Mouse (Mus musculus) A20 (cell line): ENCODE measurements around the gene Gm11549.

Source experiments
- DNase-seq: peaks from one replicate; pipeline ENCODE4 v3.0.0-alpha.2; 2011; ENCODE audit warnings: low read depth, low spot score

Gene Gm11549

DNA sequence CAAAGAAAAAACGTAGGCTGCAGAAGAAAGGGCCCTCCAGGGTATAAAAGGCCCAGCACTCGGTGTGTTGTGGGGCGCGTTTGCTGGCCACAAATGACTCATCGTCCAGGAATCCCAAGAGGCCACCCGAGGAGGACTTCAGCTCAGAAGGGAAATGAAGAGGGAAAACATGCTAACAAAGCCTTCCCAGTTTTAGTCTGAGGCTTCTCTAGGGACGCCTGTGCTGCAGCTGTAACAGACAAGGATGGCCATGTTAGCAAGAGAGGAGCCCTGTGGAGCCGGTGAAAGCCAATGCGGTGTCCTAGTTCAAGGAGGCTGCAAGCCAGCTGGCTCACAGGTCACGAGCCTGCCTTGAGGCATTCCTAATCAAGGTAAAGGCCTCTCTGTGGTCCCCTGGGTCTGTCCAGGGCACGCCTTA is 39.8 kb downstream of the Gm11549 start:
- DNase-seq: no peak

DNA sequence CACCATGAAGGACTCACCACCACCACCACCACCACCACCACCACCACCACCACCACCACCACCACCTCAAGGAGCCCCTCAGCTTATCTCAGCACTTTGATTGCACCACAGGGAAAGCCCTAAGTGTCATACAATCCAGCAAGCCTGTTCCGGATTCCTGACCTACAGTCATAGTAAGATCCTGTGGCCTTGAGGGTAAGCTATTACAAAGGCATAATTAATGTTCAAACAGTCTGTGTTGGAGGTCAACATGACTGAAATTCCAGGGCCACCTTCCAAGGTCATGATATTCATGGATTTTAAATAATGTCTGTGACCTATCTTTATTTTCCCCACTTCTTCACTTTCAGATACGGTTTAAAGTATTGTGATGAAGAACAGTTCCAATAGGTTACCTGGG is 41.1 kb downstream of the Gm11549 start:
- no peak for DNase-seq

DNA sequence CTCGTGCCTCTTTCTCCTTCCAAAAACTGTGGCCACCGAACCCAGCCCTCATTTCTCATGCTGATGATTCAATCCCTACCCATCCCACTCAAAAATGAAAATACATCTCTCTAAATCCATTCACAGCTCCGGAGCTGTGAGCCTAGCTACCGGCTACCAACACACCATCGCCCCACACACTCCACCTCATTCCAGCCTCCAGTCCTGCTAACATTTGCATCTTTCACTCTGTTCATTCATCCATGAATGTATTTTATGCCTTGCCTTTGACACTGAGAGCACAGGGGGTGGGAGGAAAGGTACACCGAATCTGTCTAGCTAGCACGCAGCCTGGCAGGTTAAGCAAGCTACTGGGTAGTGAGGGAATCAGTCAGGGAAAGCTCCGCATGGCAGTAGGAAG is 42.8 kb downstream of the Gm11549 start:
- DNase-seq: no peak

DNA sequence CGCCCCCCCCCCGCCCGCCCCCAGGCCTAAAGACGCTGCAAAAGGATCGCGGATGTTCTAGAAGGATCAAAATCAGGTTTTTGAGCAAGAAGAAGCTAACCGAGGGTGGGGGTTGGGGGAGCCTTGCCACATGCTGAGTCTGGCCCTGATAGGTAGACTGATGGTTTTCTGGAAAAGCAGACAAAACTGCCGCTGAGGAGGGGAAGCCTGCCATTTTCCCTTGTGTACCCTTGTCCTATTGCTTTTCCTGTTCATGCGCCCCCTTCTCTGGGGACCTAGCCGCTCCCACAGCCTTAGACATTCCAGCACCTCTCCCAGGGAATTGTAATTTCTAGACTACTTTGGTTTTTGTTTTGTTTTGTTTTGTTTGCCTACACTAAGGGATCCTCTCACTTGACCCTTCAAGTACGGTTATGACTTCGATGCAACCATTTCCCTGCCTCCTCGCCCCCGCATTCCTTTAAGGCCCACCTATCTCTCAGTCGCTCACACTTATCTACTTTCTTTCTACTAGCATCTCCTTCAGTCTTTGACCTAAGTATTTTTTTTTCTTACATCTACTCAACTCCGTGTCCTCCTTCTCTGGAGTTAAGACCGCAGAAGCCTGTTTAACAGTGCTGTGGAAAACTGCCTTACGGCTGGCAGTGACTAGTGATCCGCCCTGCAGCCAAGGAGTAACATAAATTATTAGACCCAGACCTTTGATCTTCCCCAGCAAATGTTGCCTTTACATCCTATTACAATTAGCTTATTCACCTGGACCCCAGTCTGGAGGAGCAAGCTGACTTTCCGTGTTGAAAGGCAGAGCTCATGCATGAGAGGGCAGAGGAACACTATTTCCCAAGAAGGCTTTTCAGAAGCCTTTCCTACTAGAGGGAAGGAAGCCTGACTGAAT is 45.1 kb downstream of the Gm11549 start:
- no peak for DNase-seq

DNA sequence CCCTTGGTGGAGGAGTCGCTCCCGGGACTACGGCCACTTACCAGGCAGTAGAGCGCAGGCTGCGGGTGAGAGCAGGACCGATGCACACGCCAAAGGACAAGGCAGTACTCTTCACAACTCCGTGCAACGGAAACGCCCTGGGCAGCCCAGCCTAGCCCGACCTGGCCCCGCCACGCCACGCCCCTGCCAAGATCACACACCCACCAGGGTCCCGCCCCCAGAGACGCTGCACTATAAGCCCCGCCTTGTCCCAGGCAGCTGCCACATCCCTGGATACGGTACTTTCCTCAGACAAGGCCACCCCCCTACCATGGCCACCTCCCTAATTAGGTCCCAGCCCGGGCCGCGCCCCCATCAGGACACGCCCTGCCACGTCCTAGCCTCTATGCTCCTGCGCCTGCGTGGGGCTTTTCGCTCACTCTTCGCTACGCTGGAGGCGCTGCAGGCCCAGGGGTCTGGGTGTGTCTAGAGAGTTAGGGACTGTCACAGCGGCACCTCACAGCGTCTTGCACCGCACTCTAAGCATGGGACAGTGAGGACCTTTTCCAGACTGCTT is 46.0 kb downstream of the Gm11549 start, which contains the start of the genes Anxa5 and 1810062G17Rik:
Anxa5 (minus strand) TSS at position 363 of the 556 bp plus-strand sequence.
1810062G17Rik (plus strand) TSS at position 406 of the 556 bp plus-strand sequence.
- peak; percentile 98 for DNase-seq

DNA sequence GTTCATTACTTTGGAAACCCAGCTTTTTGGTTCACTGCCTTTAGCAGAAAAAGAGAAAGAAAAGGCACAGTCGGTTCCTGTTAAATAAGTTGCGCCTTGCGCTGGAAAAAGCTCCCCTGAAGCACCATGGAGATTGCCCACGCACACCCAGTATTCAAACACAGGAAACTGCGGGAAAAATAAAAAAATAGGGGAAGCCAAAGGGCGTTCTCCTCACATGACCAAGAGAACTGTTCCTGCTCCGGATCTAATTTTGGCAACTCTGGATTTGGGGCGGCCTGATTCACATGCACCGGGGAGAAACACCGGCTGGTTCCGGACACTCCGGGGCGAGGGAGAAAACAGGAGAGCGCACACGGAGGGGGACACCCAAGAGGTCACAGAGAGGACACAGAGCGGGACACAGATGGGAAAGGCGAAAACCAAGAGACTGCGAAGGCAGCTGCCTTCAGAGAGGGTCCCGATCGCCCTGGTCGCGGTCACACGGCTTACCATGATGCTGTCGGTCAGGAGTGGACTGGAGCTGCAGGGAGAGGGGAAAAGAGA is 46.6 kb downstream of the Gm11549 start:
- DNase-seq: peak; percentile 8

DNA sequence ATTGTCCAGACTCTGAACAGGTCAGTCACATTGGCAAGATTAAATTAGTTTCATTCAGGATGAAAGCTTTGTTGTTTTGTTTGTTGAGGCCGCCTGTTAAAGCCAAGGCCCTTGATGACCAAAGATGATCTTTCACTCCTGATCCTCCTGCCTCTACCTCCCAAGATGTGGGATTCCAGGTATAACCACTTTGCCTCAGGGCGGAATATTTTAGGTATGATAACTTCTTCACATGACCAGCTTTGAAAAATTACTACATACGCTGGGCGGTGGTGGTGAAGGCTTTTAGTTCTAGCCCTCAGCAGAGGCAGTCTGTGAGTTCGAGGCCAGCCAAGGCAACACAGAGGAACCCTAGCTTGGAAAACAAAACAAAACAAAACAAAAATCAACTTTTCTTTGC is 47.2 kb downstream of the Gm11549 start:
- peak; percentile 9 for DNase-seq

DNA sequence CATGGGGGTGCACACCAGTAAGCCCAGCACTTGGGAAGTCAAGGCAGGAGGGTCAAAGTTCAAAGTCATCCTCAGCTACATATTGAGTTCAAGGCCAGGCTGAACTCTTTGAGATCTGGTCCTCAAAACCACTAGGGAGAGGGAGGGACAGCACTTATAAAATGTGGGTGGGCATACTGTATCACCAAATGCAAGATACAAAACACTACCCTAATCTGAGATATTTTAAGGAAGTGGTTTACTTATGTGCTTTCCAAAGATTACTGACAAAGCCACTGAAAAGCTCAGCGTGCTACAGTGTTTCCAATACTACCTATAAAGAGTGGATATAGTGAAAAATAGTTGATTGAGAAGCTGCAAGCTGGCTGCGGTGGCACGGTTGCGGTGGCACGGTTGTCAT is 48.4 kb downstream of the Gm11549 start:
- no peak for DNase-seq

DNA sequence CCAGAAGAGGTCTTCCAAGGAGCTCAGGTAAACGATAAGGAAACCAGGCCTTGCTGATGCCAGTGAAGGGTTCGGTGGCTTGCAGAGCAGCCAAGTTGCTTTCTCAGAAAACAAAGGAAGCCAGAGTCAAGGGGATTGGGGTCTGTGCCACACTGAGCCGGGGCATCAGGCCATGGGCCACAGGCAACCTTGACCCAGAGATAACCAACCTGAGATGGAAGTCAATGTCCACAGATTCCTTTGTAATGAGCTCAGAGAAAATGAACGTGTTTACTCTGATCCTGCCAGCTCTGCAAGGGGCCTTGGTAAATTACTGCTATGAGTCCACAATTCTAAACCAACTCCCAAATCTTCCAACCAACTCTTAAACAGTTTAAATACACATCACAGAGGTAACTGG is 49.8 kb downstream of the Gm11549 start:
- no peak for DNase-seq

DNA sequence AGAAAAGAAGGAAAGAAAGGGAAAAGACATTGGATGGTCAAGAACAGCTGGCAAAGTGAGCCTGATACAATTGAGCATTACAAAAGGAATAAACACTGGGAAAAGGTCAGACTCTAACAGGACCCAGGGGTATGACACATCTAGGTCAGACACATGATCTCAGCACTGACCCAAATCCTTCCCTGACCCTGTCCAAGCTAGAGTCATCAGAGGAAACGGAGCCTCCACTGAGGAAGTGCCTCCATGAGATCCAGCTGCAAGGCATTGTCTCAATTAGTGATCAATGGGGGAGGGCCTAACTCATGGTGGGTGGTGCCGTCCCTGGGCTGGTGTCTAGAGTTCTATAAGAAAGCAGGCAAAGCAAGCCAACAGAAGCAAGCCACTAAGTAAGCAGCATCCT is 52.7 kb downstream of the Gm11549 start:
- no peak for DNase-seq

DNA sequence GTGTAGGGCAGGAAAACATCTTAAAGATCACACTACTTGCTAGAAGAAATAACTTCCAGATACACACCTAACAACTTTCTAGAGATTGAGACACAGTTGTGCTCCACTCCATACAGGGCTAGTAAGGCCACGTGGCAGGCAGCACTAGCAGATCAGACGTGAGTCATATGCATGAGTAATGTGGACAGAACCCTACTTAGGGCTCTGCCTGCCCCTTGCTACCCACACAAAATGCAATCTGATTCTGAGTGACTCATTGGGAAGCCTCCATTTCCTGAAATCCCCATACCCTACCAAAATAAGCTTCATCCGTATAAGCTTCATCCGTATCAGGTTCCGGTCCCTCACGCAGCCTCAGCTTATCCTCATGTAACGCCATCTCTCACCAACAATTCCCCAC is 54.0 kb downstream of the Gm11549 start:
- no peak for DNase-seq

DNA sequence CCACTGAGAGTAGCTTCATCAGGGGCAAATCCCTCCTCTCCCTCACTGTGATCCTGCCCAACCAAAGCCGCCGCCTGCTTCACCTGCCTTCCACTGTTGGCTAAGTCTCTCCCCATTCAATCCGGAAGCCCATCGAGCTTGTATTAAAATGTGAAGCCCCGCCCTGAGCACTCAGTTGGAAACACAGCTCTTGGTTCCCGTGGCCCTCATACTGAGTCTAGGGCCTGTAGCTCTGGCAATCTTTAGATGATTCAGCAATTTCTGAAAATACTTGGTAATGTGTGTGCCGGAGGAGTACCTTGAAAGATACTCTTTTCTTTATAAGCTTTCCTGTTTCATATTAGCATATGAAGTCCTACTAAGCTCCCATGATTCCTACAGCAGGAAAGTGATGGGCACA is 56.1 kb downstream of the Gm11549 start:
- DNase-seq: no peak
